Mouse (Mus musculus) forebrain, embryonic 10.5 days (tissue): ENCODE data around the gene Sugct. TPM values are rescaled to one million over a fixed set of nuclear protein-coding genes. Genes with fewer than 3 reads are reported as not detected.

ENCODE experiments used
- DNase-seq: peaks from one replicate; pipeline ENCODE4 v3.0.0-alpha.2; 2017; ENCODE audit warnings: low spot score; ENCODE audit errors: extremely low spot score
- H3K27ac ChIP-seq: fragments of 300-500 bp; sonication (generic); 2 replicates; pipeline ENCODE4 v1.5.1; 2016; ENCODE audit warnings: mild to moderate bottlenecking
- H3K27me3 ChIP-seq: fragments of 300-500 bp; sonication (generic); 2 replicates; pipeline ENCODE4 v1.6.1; 2016; ENCODE audit warnings: mild to moderate bottlenecking; ENCODE audit not compliant: poor library complexity, severe bottlenecking
- H3K36me3 ChIP-seq: fragments of 300-500 bp; sonication (generic); replicated peaks from 2 replicates; pipeline ENCODE4 v1.6.1; 2016; ENCODE audit warnings: mild to moderate bottlenecking, moderate library complexity
- H3K4me1 ChIP-seq: fragments of 300-500 bp; sonication (generic); 2 replicates; pipeline ENCODE4 v1.6.1; 2016
- H3K4me3 ChIP-seq: fragments of 300-500 bp; sonication (generic); 2 replicates; pipeline ENCODE4 v1.5.1; 2016; ENCODE audit warnings: mild to moderate bottlenecking, moderate library complexity
- H3K9me3 ChIP-seq: fragments of 300-500 bp; sonication (generic); 2 replicates; pipeline ENCODE4 v1.6.1; 2016; ENCODE audit warnings: mild to moderate bottlenecking, moderate library complexity
- WGBS: fragments of 180-500 bp; shearing (Covaris S2); methylation state at CpG from one replicate; pipeline ENCODE4 v1.1.7; 2016; 5-methylcytosine and 5-hydroxymethylcytosine counted together
- polyA plus RNA-seq: library from polyadenylated mRNA; unstranded; fragments of >200 nt; fragmentation: Nextera tagmentation; extraction: Ambion mirVana; gene quantifications from 2 replicates; pipeline ENCODE4 v1.2.1, GENCODE M21; 2016

The Sugct gene
- polyA plus RNA-seq, 1 experiment from 2014 or later = 3.2 TPM

GRCm38 (mm10) chr13:17165917-17166316, 529.4 kb downstream of the Sugct start:
- no peaks in the 10 kb centered on the region for H3K9me3 ChIP-seq
- no peaks in the 10 kb centered on the region for H3K27me3 ChIP-seq
- DNase-seq = no peak
- no peaks in the 10 kb centered on the region for H3K36me3 ChIP-seq
- no peaks in the 10 kb centered on the region for H3K4me1 ChIP-seq
- H3K27ac ChIP-seq = no peak overlapping the region
- no peak overlapping the region for H3K4me3 ChIP-seq
- WGBS = 79% methylated on average over 3 of the region's 3 CpGs

DNA sequence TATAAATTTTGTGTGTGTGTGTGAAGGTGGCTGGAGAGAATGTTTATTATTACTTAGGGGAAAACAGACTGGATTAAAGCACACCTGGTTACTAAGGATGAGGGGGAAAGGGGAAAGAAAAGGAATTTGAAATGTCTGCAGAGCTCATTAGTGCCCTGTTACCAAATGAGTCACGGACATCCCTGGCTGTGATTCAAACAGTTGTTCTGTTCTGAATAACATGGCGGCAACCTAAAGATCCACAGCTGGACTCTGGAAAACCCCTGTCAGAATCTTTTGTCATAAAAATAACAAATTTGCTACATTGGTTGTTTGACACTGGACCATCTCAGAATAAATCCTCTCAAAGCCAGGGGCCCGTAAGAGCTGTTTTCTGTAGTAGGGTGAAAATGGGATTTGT, 530.6 kb downstream of the Sugct start:
- no peak overlapping the region for H3K4me3 ChIP-seq
- H3K4me1 ChIP-seq = no peaks in the 10 kb centered on the region
- H3K27me3 ChIP-seq = no peaks in the 10 kb centered on the region
- WGBS = 85% methylated on average over 3 of the region's 3 CpGs
- H3K9me3 ChIP-seq = no peaks in the 10 kb centered on the region
- DNase-seq = no peak
- H3K36me3 ChIP-seq = no peaks in the 10 kb centered on the region
- no peak overlapping the region for H3K27ac ChIP-seq

DNA sequence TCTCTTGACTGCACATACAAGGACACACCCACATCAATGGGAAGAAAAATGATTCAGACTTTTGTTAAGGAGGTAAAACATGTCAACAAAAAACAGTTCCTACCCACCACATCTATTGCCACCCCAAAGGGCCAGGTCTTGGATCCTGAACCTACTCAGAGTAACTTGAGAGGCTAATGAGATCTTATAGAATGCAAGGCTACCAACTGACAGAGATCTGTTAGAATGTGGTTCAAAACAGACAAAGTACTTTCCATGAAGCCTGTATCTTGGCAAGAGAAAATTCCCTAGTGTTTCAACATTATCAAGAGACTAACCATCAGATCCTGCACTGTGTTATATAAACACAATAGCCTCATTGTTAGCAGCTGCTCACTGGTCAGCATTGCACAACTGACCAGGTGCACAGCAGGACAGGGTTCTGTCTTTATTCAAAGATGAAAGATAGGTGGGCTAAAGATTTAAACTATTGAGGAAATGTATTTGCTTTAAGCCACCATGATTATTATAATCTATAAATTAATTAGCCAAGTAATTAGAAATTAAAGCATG, 548.8 kb downstream of the Sugct start:
- DNase-seq = no peak
- H3K36me3 ChIP-seq = no peaks in the 10 kb centered on the region
- H3K4me3 ChIP-seq = no peak overlapping the region
- no peaks in the 10 kb centered on the region for H3K4me1 ChIP-seq
- no peak overlapping the region for H3K27ac ChIP-seq
- H3K9me3 ChIP-seq = no peaks in the 10 kb centered on the region
- no peaks in the 10 kb centered on the region for H3K27me3 ChIP-seq

DNA sequence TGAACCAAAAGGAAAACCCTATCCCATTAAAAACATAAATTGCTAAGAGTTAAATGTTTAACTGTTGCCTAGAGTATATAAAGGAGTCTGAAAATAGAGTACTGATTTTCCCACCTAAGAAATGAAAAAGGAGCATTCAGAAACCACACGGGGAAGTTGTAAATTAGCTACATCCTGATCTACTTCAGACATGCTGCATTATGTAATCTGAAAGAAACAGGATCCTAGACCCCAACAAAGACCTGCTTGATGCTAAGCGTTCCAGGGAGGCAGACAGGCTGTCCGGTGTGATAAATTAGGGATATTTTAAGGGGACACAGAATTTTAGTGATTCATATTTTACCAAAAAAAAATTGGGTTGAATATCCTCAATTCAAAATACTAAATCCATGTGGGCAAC, 579.3 kb downstream of the Sugct start:
- H3K9me3 ChIP-seq = no peaks in the 10 kb centered on the region
- no peaks in the 10 kb centered on the region for H3K36me3 ChIP-seq
- no peak overlapping the region for H3K27ac ChIP-seq
- H3K4me1 ChIP-seq = no peaks in the 10 kb centered on the region
- no peak overlapping the region for H3K4me3 ChIP-seq
- no peaks in the 10 kb centered on the region for H3K27me3 ChIP-seq
- 65% methylated on average over 3 of the region's 3 CpGs for WGBS
- DNase-seq = no peak

GRCm38 (mm10) chr13:17102372-17102771, 593.0 kb downstream of the Sugct start:
- H3K9me3 ChIP-seq = no peaks in the 10 kb centered on the region
- no peaks in the 10 kb centered on the region for H3K36me3 ChIP-seq
- no peak for DNase-seq
- H3K27me3 ChIP-seq = no peaks in the 10 kb centered on the region
- H3K4me1 ChIP-seq = no peaks in the 10 kb centered on the region
- 100% methylated on average over 1 of the region's 1 CpGs for WGBS
- no peak overlapping the region for H3K4me3 ChIP-seq
- H3K27ac ChIP-seq = no peak overlapping the region

GRCm38 (mm10) chr13:17086547-17086946, 608.8 kb downstream of the Sugct start:
- DNase-seq = no peak
- WGBS = 78% methylated on average over 2 of the region's 2 CpGs
- Histone ChIP-seq H3K27me3 (no peaks in the 10 kb centered on the region), H3K27ac (no peak overlapping the region), H3K4me1 (no peaks in the 10 kb centered on the region), H3K4me3 (no peak overlapping the region), H3K9me3 (no peaks in the 10 kb centered on the region), H3K36me3 (no peaks in the 10 kb centered on the region)

DNA sequence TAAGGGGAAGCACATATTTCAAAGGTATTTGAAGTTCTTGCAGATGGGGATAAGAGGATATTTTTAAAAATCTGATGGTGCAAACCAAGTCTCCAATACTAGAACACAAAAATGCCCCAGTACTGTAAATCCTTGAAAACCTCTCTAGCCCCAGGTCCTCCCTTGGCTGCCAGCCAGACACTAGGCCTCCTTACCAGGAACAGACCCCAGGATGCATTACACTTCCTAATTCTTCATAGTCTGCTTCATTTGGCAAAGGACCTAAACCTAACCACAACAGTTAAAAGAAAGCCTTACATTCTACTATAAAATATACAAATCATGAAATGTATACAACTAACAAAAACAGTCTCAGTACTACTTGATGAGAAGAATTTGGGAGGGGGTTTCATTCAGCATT, 609.2 kb downstream of the Sugct start:
- DNase-seq = no peak
- Histone ChIP-seq H3K27ac (no peak overlapping the region), H3K4me3 (no peak overlapping the region), H3K36me3 (no peaks in the 10 kb centered on the region), H3K27me3 (no peaks in the 10 kb centered on the region), H3K4me1 (no peaks in the 10 kb centered on the region), H3K9me3 (no peaks in the 10 kb centered on the region)

GRCm38 (mm10) chr13:17084946-17085852, 610.2 kb downstream of the Sugct start:
- Histone ChIP-seq H3K27ac (no peak overlapping the region), H3K36me3 (no peaks in the 10 kb centered on the region), H3K4me1 (no peaks in the 10 kb centered on the region), H3K9me3 (no peaks in the 10 kb centered on the region), H3K4me3 (no peak overlapping the region), H3K27me3 (no peaks in the 10 kb centered on the region)
- WGBS = 68% methylated on average over 6 of the region's 6 CpGs
- DNase-seq = no peak

DNA sequence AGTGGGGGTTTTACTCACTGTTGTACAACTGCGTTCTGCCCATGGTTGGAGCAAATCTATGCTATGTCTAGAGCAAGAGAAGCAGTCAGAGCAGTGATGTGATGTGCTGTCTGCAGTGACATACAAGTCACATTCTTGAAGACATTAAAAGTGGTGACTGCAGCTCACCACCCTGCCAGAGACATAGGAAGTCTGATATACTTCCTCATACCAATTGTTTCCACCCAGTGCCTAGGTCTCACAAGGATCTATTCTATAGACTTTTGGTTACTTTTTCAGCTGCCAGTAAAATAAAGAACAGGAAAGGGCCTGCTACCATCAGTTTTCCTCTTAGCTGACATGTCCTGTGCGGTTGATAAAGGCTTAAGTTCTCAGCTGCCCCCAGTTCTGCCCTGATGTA, 613.7 kb downstream of the Sugct start:
- H3K9me3 ChIP-seq = no peaks in the 10 kb centered on the region
- H3K4me1 ChIP-seq = no peaks in the 10 kb centered on the region
- H3K36me3 ChIP-seq = no peaks in the 10 kb centered on the region
- no peak overlapping the region for H3K27ac ChIP-seq
- H3K4me3 ChIP-seq = no peak overlapping the region
- DNase-seq = no peak
- H3K27me3 ChIP-seq = no peaks in the 10 kb centered on the region
- WGBS = 87% methylated on average over 2 of the region's 2 CpGs

- no peaks in the 10 kb centered on the region for H3K27me3 ChIP-seq
- H3K4me1 ChIP-seq = no peaks in the 10 kb centered on the region
- no peak overlapping the region for H3K4me3 ChIP-seq
- no peak overlapping the region for H3K27ac ChIP-seq
- 84% methylated on average over 3 of the region's 3 CpGs for WGBS
- H3K9me3 ChIP-seq = no peaks in the 10 kb centered on the region
- DNase-seq = no peak
- no peaks in the 10 kb centered on the region for H3K36me3 ChIP-seq
These were observed 629.8 kb downstream of the Sugct start for GRCm38 (mm10) chr13:17065552-17065951.

DNA sequence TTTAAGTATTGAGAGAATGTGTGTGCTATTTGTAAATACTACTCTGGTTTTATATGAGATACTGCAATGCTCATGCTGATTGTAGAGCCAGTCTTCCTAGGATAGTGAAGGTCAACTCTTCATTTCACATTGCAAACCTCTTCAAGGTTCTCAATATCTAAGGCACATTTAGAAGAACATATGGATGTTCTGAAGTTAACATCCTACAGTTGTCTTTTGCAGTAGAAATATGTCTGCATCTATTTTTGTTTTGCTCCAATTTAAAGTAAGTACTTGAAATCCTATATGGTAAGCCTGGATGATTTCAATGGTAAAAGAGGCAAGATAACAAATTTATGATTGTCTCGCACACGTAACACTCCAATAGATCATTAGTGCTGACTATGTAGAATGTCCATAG, 638.7 kb downstream of the Sugct start:
- Histone ChIP-seq H3K9me3 (no peaks in the 10 kb centered on the region), H3K36me3 (no peaks in the 10 kb centered on the region), H3K4me1 (no peaks in the 10 kb centered on the region), H3K27ac (no peak overlapping the region), H3K4me3 (no peak overlapping the region), H3K27me3 (no peaks in the 10 kb centered on the region)
- 93% methylated on average over 2 of the region's 2 CpGs for WGBS
- DNase-seq = no peak

- H3K4me3 ChIP-seq = no peak overlapping the region
- WGBS = 92% methylated on average over 3 of the region's 3 CpGs
- no peaks in the 10 kb centered on the region for H3K4me1 ChIP-seq
- H3K27ac ChIP-seq = no peak overlapping the region
- H3K27me3 ChIP-seq = no peaks in the 10 kb centered on the region
- no peaks in the 10 kb centered on the region for H3K9me3 ChIP-seq
- DNase-seq = no peak
- H3K36me3 ChIP-seq = no peaks in the 10 kb centered on the region
These were observed 651.7 kb downstream of the Sugct start for GRCm38 (mm10) chr13:17043426-17044224.

- no peak overlapping the region for H3K27ac ChIP-seq
These were observed 653.0 kb downstream of the Sugct start for GRCm38 (mm10) chr13:17042332-17042731.

More at GRCm38 (mm10) chr13:17042332-17042731, 653.0 kb downstream of the Sugct start:
- Histone ChIP-seq H3K4me1 (no peaks in the 10 kb centered on the region), H3K4me3 (no peak overlapping the region), H3K9me3 (no peaks in the 10 kb centered on the region), H3K27me3 (no peaks in the 10 kb centered on the region), H3K36me3 (no peaks in the 10 kb centered on the region)
- no peak for DNase-seq
- WGBS = 91% methylated on average over 2 of the region's 2 CpGs
